Mouse (Mus musculus): Measurements from ENCODE around the gene Ankmy1.

The Ankmy1 gene

DNA sequence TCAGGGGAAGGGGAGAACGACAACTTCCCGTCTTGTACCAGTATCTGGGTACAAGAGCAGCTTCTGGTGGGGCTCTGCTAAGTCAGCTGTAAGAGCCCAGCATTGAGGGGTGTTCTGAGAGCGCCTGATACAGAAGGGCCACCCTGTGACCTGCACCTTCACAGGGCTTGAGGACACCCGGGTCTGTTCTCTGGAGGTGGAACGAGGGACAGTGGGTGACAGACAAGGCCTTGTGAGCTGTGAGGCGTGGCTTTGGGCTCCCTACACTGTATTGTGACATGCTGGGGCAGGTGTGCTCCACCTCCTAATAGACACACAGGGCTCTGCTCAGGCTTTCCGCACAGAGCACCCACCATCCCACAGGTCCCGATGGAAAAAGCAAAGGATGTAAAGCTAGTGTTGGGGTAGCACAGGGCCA lies 9.0 kb upstream of the Ankmy1 start:
- no peak for DNase-seq (ENCODE audit: low spot score in 2 of 2)

DNA sequence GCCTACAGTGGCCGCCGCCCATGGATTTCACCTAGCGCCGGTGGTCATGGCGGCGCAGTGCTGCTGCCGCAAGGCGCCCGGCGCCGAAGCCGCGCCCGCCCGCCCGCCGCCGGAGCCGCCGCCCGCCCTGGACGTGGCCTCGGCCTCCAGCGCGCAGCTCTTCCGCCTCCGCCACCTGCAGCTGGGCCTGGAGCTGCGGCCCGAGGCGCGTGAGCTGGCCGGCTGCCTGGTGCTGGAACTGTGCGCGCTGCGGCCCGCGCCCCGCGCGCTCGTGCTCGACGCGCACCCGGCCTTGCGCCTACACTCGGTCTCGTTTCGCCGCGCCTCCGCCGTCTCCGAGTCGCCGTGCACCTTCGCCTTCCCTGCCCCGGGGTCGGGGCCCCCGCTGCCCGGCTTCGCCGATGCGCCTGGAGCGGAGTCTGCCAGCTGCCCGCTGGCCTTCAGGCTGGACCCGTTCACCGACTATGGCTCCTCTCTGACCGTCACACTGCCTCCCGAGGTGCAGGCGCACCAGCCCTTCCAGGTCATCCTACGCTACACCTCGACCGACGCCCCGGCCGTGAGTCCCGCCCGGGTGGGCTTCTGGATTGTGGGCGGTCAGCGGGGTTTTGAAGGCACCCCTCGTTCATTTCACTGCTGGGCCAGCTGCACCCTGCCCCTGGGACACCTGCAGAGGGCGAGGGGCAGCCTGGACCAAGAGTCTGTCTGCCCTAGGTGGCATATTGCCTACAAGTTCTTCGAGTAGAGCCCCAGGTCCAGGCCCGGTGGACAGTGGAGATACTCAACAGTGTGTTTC lies 8.4 kb upstream of the Ankmy1 start:
- DNase-seq (ENCODE audit: low spot score in 2 of 2) = peak; percentile 55 to 57

DNA sequence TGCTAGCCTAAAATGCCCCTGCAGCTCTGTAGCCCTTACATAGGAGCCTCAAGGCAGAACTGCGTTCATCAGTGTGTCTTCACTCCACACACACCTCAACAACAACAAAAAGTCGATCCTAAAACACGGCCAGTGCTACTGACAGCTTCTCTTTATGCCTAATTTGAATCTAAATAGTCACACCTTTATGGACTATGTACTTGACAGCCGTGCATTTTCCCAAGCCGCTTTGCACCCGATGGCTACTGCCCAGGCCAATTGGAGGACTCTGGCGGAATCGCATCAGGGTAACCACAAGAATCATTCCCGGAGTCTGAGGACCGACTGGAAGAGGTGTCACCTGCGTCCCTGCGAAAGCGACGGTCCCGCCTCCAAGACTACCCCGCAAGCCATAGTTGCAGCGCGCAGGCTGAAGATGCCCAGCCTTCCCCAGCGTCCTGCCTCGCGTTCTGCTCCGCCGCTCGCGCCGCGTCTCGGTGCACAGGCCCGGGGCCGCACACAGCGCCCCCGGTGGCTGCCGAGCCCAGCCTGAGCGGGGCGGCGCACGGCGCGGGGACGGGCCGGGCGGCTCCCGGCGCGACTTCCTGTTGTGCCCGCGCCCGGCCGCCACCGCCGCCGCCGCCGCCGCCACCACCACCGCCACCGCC lies 7.7 kb upstream of the Ankmy1 start, which contains the start of gene Rnpepl1:
Rnpepl1 (plus strand) TSS at position 545 of the 647 bp plus-strand sequence.
- peak; percentile 45 to 56 for DNase-seq (ENCODE audit: low spot score in 2 of 2)

DNA sequence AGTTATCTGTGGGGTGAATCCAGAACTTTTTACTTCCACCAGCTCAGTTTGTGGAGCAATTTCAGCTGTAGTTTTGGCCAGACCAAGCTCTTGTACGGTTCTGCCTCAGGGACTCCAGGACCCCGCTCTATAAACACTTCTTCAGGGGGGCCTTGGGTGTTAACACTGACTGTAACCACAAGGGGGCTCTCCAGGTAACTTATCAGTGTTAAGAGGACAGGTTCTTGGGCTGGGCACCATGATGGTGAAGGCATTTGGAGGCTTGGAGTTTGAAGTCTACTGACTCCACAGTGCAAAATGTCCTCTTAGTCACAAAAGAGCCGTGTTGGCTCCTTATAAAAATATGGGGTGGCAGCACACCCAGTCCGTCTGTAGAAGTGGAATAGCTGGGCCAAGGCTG lies 6.4 kb upstream of the Ankmy1 start:
- DNase-seq (ENCODE audit: low spot score in 2 of 2) = no peak

DNA sequence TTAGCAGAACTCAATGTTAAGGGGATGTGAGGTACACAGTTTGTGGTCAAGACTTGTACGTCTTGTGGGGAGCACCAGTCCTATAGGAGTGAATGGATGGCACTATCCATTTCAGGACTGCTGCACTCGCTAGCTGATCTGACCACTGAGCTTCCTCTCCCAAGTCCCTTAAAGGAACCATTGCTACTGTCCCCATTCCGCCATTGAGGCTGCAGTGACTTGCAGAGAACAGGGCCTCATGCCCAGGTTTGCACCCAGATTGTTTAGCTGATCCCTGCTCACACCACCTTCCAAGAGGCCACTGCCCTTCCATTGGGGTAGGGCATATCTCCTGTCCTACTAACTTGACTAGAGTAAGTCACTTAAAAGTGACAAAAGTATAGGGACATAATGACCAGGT lies 6.0 kb upstream of the Ankmy1 start:
- no peak for DNase-seq (ENCODE audit: low spot score in 2 of 2)

DNA sequence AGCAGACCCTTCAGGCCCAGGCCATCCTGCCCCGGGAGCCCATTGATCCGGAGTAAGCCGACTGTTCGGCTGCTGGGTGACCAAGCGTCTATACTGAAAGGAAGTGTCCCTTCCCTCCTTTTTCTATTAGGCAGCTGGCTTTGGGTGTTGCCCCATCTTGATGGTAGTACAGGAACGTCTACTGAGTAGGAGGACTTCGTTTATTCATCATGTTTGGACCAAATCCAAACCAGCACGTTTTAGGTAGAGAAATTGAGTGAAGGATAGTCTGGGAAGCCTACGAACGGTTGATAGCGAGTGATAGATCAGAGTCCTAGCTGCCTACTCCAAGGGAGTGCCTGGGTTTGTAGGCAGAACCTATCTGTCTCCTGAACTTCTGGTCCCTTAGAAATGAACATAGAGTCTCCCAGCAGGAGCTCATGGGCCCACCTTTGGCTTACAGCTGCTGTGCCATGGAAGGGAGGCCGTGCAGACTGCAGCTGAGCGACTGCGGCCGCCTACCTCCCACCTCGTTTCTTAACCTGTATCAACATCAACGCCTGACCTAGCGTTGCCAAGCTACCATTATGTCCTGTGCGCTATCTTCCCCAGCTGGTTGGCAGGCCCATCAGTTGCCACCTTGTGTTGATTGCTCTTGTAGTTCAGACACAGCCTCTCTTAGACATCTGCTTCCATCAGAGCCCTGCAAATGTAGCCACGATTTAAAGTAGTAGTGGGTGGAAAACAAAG lies 5.1 kb upstream of the Ankmy1 start:
- no peak for DNase-seq (ENCODE audit: low spot score in 2 of 2)

DNA sequence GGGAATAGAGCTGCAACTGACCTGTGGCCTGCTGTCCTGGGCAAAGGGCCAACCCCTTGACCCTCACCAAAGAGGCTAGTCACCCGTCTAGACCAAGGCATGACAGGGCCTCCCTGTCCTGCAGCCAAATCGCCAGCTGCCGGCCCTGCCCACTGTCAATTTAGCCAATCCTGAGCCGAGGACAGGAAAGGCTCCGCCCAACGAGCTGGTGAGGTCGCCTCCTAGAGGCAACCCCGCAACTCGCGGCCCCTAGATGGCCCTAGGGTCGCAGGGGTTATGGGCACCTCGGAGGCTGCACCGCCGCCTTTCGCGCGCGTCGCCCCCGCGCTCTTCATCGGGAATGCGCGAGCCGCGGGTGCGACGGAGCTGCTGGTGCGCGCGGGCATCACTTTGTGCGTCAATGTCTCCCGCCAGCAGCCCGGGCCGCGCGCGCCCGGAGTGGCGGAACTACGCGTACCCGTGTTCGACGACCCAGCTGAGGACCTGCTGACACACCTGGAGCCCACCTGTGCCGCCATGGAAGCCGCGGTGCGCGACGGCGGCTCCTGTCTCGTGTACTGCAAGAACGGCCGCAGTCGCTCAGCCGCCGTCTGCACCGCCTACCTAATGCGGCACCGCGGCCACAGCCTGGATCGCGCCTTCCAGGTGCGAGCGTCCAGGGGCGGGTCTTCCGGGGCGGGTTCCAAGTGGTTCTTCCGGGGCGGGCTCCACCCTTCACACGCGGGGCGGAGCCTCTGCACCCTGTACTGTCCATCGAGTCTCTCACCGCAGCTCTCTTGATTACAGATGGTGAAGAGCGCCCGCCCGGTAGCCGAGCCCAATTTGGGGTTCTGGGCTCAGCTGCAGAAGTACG lies 4.3 kb upstream of the Ankmy1 start, which contains the start of gene Dusp28:
Dusp28 (plus strand) TSS at position 203 of the 853 bp plus-strand sequence.
- DNase-seq (ENCODE audit: low spot score in 2 of 2) = peak; percentile 57 to 70

DNA sequence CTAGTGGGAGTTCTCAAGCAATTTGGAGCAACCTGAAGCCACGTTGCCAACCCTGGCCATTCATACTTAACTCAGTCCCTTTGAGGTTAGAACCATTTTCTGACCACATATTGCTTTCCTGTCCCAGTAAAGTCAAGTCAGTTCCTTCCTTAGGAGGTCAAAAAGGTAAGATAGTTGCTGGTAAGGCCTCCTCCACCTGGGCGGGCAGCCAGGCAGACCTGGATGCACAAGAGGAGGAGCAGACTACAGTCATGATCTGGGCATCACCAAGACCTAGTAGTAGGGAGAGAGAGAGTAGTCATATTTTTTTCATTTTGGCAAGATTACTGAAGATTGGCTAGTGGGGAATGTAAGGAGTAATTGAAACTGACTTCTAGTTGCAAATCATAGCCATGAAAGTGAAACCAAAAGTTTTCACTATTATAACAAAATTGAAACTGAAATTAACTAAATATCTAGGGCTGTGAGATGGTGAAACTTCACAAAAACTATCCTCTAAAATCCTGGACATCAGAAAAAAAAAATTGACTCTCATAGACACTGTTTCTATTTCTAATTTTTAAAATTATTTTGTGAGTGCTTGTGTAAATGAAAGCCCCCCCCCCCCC lies 3.1 kb upstream of the Ankmy1 start:
- no peak for DNase-seq (ENCODE audit: low spot score in 2 of 2)

DNA sequence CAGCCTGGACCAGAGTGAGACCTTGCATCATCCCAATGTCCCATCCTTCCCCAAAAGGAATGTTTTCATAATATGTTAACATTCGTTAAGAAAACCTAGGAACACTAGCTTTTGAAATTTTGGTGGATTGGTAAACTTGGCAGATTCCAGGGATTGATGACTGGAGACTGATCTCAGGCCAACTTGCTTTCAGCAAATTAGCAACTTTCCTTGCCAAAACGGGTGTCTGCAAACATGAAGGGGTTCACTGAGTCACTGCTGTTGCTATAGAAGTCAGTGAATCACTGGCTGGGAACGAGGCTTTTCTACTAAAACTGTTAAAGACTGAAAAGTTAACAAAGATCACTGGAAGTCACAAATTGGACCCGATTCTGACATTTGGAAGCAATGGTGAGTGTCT lies 921 bp upstream of the Ankmy1 start:
- DNase-seq (ENCODE audit: low spot score in 2 of 2) = no peak

DNA sequence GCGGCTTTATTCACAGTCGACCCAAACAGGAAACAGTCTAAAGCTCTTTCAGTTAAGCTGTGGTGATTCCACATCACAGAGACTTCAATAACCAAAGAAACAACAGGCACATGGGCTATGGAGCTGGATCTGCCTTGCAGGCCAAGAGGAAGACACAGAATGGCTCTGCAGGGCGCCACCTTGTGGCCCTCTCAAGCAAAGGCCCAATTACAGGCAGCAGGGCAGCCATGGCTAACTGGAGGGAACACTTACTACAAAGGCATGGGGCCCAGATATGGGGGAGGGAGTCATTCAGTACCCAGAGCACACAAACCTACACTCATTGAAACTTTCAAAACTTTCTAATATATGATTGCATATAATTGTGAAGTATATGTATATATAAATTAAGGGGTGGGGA lies 7.6 kb downstream of the Ankmy1 start:
- DNase-seq (ENCODE audit: low spot score in 2 of 2) = peak; percentile 76 to 77

DNA sequence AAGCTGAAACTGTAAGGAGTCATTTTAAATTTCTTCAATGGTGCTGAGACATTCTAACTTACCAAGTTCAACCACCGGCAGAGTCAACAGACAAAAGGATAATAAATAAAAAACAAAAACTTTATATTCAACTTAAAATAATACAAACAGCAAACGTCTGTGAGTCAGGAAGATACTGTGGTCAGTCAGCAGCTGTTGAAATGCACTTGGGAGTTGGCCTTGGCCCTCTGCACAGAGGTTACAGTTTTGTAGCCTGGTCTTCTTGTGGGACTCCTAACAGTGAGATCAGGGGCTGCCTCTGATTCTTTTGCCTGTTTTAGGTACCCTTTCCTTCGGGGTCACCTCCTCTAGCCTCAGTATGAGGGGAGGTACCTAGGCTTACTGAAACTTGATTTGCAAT lies 8.8 kb downstream of the Ankmy1 start:
- no peak for DNase-seq (ENCODE audit: low spot score in 2 of 2)

DNA sequence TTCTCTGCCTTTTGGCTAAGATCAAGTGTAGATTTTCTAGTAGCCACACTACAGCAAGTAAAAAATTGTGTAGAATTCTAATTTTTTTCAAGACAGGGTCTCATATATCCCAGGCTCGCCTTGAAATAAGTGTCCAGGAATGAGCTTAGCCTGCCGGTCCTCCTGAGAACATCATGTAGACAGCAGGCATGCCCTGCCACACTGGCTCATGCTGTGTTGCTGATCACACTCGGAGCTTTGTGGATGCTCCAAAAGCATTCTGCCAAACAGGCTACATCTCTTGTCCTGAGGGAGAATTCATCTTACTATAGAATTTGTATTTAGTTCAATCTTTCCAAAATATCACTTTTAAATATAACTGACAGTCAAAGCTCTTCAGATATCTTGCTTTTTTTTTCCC lies 9.9 kb downstream of the Ankmy1 start:
- DNase-seq (ENCODE audit: low spot score in 2 of 2) = no peak

DNA sequence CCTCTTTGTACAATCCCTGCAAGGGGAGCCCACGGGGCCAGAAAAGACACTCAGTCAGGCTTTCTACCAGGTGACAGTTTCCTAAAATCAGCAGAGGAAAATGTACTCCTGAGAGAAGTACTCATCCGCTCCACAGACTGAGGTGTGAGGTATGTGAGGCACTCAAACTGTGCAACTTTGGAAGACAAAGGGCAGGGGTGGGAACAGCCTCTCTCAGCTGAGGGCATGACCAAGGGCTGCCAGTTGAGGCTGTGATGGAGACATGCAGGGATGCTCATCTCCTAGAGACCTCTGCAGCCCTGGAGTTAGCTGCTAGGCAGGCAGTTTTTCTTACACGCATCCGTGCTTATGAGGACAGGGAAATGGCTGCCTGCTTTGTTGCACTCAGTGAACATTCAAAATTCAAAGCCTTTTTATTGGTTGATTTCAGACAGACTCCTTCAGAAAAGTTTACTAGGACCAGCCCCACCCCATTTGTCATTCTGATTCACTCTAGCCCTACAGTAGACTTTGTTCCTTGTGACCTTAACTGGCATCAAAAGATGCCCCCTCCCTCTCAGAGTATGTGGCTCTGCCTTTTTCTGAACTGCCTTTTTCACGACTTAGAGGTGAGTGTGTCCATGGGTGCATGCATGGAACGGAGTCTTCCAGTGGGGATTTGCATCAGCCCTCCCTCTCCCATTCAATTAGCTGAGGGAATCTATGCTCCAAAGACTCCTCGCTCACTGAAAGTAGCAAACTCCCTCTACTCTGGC lies 13.6 kb downstream of the Ankmy1 start:
- no peak for DNase-seq (ENCODE audit: low spot score in 2 of 2)

DNA sequence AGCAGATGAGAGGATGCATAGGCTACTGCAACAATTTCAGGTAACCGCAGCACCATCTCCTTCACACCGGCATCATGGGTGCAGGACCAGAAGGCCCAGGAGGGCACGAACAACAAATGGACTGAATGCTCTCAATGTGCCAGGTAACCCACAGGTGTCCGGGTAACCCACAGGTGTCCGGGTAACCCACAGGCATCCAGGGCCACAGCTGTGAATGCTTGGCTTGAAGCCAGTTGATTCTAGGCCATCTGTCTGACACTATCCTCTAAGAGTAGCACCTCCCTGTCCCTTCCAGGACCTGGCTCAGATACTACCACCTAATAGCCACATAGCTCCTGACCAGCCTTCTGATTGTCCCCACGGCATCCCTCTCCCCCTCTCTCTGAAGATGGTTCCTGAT lies 20.7 kb downstream of the Ankmy1 start:
- DNase-seq (ENCODE audit: low spot score in 2 of 2) = no peak

DNA sequence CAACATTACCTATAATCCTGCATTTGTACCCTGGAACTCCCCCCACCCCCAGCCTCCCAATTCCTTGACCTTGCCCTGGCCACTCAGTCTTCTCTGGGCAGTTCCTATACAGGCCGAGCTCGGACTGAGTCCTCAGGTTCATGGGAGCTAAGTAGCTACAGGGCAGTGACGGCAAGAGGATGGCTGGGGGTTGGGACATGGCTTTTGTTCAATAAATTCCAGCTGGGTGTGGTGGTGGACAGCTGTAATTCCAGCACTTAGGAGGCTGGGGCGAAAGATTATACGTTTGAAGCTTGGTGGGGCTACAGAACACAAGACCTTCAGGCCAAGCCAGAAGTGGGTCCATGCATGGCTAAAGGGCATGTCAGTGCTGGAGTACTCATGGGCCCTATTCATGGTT lies 22.6 kb downstream of the Ankmy1 start:
- no peak for DNase-seq (ENCODE audit: low spot score in 2 of 2)

DNA sequence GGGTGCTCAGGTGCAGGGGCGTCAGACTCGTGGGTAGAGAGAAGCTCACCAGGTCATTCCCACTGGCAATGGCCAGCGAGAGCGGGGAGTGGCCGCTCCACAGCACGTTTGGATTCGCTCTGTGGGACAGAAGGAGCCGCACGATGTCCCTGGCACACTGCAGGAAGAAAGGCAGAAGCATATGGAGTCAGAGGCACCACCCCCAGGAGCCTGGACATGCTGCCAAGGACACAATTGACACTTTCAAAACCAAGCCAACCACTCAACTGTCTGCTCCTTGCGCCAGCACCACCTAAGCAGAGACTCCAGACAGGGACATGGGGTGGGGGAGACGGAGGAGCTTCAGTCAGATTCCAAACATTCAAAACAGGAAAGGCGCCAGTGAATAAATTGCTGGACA lies 23.4 kb downstream of the Ankmy1 start:
- DNase-seq (ENCODE audit: low spot score in 2 of 2) = no peak

DNA sequence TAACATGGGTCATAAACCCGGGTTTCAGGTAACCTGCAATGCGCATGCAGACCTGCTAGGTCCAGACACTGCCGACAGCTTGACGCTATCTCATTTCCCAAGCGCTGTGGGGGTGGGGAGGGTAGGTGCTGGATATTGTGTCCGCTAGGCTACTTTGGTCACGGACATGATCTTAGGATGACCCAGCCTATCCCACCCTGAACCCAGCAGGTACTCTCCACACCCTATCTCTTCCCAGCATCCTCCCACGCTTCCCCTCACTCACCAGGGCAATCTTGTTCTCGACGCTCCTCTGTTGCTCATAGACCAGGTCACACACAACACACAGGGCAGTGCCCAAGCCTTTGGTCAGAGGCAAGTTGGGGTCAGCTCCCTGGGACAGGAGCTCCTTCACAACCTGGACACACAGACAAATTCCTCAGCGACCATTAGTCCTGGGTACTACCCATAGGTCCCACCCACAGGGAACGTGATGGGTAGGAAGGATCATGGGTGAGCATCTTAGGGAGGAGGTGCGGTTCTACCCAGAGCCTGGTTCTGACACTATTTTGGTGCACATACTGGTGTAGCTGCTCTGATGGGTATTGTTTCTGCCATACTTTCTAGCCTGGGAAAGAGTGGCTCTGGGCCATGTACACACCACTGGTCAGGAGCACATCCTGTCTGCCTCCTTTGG lies 24.5 kb downstream of the Ankmy1 start:
- no peak for DNase-seq (ENCODE audit: low spot score in 2 of 2)

DNA sequence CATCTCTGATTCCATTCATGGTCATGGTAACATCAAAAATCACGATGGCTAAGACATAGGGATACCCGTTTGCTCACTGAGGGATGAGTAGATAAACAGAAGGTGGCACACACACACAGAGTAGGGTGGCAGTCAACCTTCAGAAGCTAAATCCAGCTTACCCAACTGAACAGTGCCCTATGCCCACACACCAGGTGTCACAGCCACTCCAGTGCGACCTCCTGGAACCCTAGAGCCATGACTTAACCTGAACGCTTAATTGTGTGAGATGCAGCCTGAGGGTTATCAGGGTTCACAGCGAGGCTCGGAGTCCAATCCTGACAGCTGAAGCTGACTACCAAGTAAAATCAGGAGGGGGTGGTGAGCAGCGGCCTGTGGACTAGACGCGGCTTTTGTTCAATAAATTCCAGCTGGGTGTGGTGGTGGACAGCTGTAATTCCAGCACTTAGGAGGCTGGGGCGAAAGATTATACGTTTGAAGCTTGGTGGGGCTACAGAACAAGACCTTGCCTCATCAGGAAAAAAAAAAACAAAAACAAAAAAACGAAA lies 25.2 kb downstream of the Ankmy1 start:
- DNase-seq (ENCODE audit: low spot score in 2 of 2) = no peak

DNA sequence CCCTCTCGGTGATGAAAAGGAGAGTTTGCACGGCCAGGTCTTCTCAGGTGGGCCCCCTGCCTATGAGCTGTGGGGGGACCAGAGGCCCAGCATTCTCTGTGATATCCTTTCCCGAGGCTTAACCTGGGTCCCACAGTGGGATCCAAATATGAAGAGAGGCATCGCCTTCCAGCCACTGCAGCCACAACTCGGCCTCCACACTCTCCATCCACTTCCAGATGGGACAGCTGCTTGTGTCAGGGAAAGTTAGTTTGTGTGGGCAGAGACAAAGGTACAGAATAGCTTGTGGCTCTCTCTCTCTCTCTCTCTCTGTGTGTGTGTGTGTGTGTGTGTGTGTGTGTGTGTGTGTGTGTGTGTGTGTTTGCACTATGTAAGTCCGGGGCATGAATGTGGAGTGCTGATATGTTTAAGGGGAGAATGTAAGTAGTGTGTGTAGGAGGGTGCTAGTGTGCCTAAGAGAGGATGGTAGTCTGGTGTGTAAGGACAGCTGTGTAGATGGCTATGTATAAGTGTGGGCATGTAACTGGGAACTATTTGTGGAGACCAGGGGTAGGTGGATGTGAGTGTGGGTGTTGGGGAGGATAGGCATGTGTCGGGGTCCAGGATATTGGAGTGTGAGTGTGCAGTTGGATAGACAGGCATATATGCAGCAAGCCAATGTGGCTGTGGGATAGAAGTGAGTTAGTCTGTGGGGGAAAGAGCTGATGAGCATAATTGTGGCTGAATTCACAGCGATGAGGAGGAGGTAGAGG lies 27.2 kb downstream of the Ankmy1 start:
- no peak for DNase-seq (ENCODE audit: low spot score in 2 of 2)

Measured in frontal cortex, postnatal 25 days (tissue).